Mouse (Mus musculus): Measurements from ENCODE around the gene Slc2a2. TPM values are rescaled to one million over a fixed set of nuclear protein-coding genes. Genes with fewer than 3 reads are reported as not detected.

Slc2a2 gene
- polyA plus RNA-seq, 1 experiment from 2014 or later, result 3.1 TPM

GRCm38 (mm10) chr3:28723534-28723933 lies 25.8 kb downstream of the Slc2a2 start:
- TF ChIP-seq CTCF (IDR thresholded peaks at IDR 0.05), result no peak
- ATAC-seq (no peak), DNase-seq (ENCODE audit: low read depth, low spot score) (no peak)
- in situ Hi-C loops (cut with MboI; ENCODE audit: low pct_unique_long_range_greater_than_20kb), result no loop called here
- H3K27me3 ChIP-seq, result no peaks in the 10 kb centered on the region
- CTCF ChIA-PET, result interaction anchor here (0.9 to 2.3 kb wide), 5 partner anchors 9 to 23 kb away, joined by 3 to 11 read pairs (median 4); no protein-coding TSS in a partner anchor
- POLR2A ChIA-PET, result no interaction called here

- ATAC-seq (no peak), DNase-seq (ENCODE audit: low read depth, low spot score) (no peak)
- in situ Hi-C loops (cut with MboI; ENCODE audit: low pct_unique_long_range_greater_than_20kb), result no loop called here
- CTCF ChIA-PET, result no interaction called here
- H3K27me3 ChIP-seq, result no peaks in the 10 kb centered on the region
- no peak for TF ChIP-seq CTCF (IDR thresholded peaks at IDR 0.05)
- POLR2A ChIA-PET, result no interaction called here
Measured at GRCm38 (mm10) chr3:28725203-28725602, 27.5 kb downstream of the Slc2a2 start.

- POLR2A ChIA-PET, result no interaction called here
- CTCF ChIA-PET, result no interaction called here
- no peak for TF ChIP-seq CTCF (IDR thresholded peaks at IDR 0.05)
- ATAC-seq (no peak), DNase-seq (ENCODE audit: low read depth, low spot score) (no peak)
- in situ Hi-C loops (cut with MboI; ENCODE audit: low pct_unique_long_range_greater_than_20kb), result no loop called here
- no peaks in the 10 kb centered on the region for H3K27me3 ChIP-seq
Measured at GRCm38 (mm10) chr3:28726356-28726755, 28.7 kb downstream of the Slc2a2 start.

- ATAC-seq (peak; percentile 100), DNase-seq (ENCODE audit: low read depth, low spot score) (peak; percentile 98)
- no peak for TF ChIP-seq CTCF (IDR thresholded peaks at IDR 0.05)
- POLR2A ChIA-PET, result no interaction called here
- CTCF ChIA-PET, result interaction anchor here (0.8 to 1.9 kb wide), 5 partner anchors 11 to 570 kb away, joined by 3 to 11 read pairs (median 4); no protein-coding TSS in a partner anchor
- no peaks in the 10 kb centered on the region for H3K27me3 ChIP-seq
- in situ Hi-C loops (cut with MboI; ENCODE audit: low pct_unique_long_range_greater_than_20kb), result no loop called here
Measured at GRCm38 (mm10) chr3:28734712-28735111, 37.0 kb downstream of the Slc2a2 start.

- POLR2A ChIA-PET, result interaction anchor here (1.1 kb wide), 1 partner anchor 59 kb away, joined by 3 read pairs; no protein-coding TSS in a partner anchor
Measured at GRCm38 (mm10) chr3:28736981-28737380, 39.3 kb downstream of the Slc2a2 start.

GRCm38 (mm10) chr3:28740353-28740752 lies 42.6 kb downstream of the Slc2a2 start:
- CTCF ChIA-PET, result interaction anchor here (1.3 to 1.5 kb wide), 3 partner anchors 21 to 575 kb away, joined by 4 to 5 read pairs (median 4); no protein-coding TSS in a partner anchor
- in situ Hi-C loops (cut with MboI; ENCODE audit: low pct_unique_long_range_greater_than_20kb), result loop anchor here (5.0 to 10.0 kb wide), 4 partner anchors 73 to 573 kb away; partner anchors contain the start of gene Tnik

More at GRCm38 (mm10) chr3:28736981-28737380, 39.3 kb downstream of the Slc2a2 start:
- no peaks in the 10 kb centered on the region for H3K27me3 ChIP-seq
- ATAC-seq (no peak), DNase-seq (ENCODE audit: low read depth, low spot score) (no peak)
- CTCF ChIA-PET, result interaction anchor here (0.7 to 2.1 kb wide), 10 partner anchors 9 to 207 kb away, joined by 3 to 10 read pairs (median 3); no protein-coding TSS in a partner anchor
- in situ Hi-C loops (cut with MboI; ENCODE audit: low pct_unique_long_range_greater_than_20kb), result no loop called here
- TF ChIP-seq CTCF (IDR thresholded peaks at IDR 0.05), result no peak

GRCm38 (mm10) chr3:28743251-28743650 lies 45.5 kb downstream of the Slc2a2 start:
- in situ Hi-C loops (cut with MboI; ENCODE audit: low pct_unique_long_range_greater_than_20kb), result loop anchor here (5.0 to 10.0 kb wide), 4 partner anchors 76 to 576 kb away; partner anchors contain the start of gene Tnik
- no peak for TF ChIP-seq CTCF (IDR thresholded peaks at IDR 0.05)
- H3K27me3 ChIP-seq, result no peaks in the 10 kb centered on the region
- DNase-seq (ENCODE audit: low read depth, low spot score) (no peak), ATAC-seq (no peak)
- CTCF ChIA-PET, result interaction anchor here (1.0 to 1.9 kb wide), 4 partner anchors 33 to 578 kb away, joined by 3 to 9 read pairs (median 3); no protein-coding TSS in a partner anchor
- POLR2A ChIA-PET, result no interaction called here

More at GRCm38 (mm10) chr3:28740353-28740752, 42.6 kb downstream of the Slc2a2 start:
- no peak for DNase-seq (ENCODE audit: low read depth, low spot score)
- ATAC-seq, result no peak
- H3K27me3 ChIP-seq, result no peaks in the 10 kb centered on the region
- no peak for TF ChIP-seq CTCF (IDR thresholded peaks at IDR 0.05)
- POLR2A ChIA-PET, result no interaction called here

GRCm38 (mm10) chr3:28745835-28746483 lies 48.3 kb downstream of the Slc2a2 start:
- in situ Hi-C loops (cut with MboI; ENCODE audit: low pct_unique_long_range_greater_than_20kb), result loop anchor here (10.0 kb wide), 1 partner anchor 481 kb away; the partner anchor contains the start of gene Tnik
- H3K27me3 ChIP-seq, result no peaks in the 10 kb centered on the region
- DNase-seq (ENCODE audit: low read depth, low spot score) (peak; percentile 76), ATAC-seq (peak; percentile 97)
- ChIA-PET CTCF (interaction anchor here (0.6 to 2.1 kb wide), 52 partner anchors 8 to 611 kb away, joined by 3 to 34 read pairs (median 5); partner anchors contain the start of gene Tnik), POLR2A (interaction anchor here (0.6 to 0.7 kb wide), 2 partner anchors 11 to 406 kb away, joined by 3 to 4 read pairs; no protein-coding TSS in a partner anchor)
- peak; percentile 100 for TF ChIP-seq CTCF (IDR thresholded peaks at IDR 0.05)

- no peaks in the 10 kb centered on the region for H3K27me3 ChIP-seq
- ATAC-seq (no peak), DNase-seq (ENCODE audit: low read depth, low spot score) (no peak)
- ChIA-PET CTCF (interaction anchor here (0.5 to 4.0 kb wide), 3 partner anchors 12 to 194 kb away, joined by 3 to 20 read pairs (median 4); no protein-coding TSS in a partner anchor), POLR2A (no interaction called here)
- no peak for TF ChIP-seq CTCF (IDR thresholded peaks at IDR 0.05)
- in situ Hi-C loops (cut with MboI; ENCODE audit: low pct_unique_long_range_greater_than_20kb), result loop anchor here (10.0 kb wide), 1 partner anchor 483 kb away; the partner anchor contains the start of gene Tnik
Measured at GRCm38 (mm10) chr3:28748151-28748550, 50.4 kb downstream of the Slc2a2 start.

- DNase-seq (ENCODE audit: low read depth, low spot score) (no peak), ATAC-seq (no peak)
- ChIA-PET POLR2A (no interaction called here), CTCF (interaction anchor here (0.5 to 4.0 kb wide), 5 partner anchors 12 to 195 kb away, joined by 3 to 20 read pairs (median 3); no protein-coding TSS in a partner anchor)
- no peaks in the 10 kb centered on the region for H3K27me3 ChIP-seq
- in situ Hi-C loops (cut with MboI; ENCODE audit: low pct_unique_long_range_greater_than_20kb), result loop anchor here (10.0 kb wide), 1 partner anchor 484 kb away; the partner anchor contains the start of gene Tnik
- TF ChIP-seq CTCF (IDR thresholded peaks at IDR 0.05), result no peak
Measured at GRCm38 (mm10) chr3:28748956-28749355, 51.3 kb downstream of the Slc2a2 start.

Data from Patski (cell line).